Mouse (Mus musculus): Measurements from ENCODE around the gene Syt9.
A peak's percentile ranks its signal among the peaks of the same experiment; 100 is the strongest.

Syt9 gene

GRCm38 (mm10) chr7:107370232-107371125, at the start of gene Syt9:
Syt9 (plus strand) TSS chr7:107370728.
- no peak for DNase-seq (ENCODE audit: low spot score)

DNA sequence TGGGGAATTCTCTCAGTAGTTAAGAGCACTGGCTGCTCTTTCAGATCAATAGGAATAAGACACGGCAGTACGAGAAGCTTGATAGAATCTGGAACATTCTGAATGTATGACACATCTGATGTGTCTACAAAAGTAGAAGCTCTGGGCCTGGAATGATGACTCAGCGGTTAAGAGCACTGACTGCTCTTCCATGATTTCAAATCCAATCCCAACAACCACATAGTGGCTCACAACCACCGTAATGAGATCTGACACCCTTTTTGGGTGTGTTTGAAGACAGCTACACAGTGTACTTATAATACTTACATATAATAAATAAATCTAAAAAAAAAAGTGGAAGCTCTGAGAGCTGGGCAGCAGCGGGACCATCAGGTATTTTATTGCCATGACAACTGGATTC, 31.5 kb upstream of the Syt9 start:
- DNase-seq (ENCODE audit: low spot score): no peak

DNA sequence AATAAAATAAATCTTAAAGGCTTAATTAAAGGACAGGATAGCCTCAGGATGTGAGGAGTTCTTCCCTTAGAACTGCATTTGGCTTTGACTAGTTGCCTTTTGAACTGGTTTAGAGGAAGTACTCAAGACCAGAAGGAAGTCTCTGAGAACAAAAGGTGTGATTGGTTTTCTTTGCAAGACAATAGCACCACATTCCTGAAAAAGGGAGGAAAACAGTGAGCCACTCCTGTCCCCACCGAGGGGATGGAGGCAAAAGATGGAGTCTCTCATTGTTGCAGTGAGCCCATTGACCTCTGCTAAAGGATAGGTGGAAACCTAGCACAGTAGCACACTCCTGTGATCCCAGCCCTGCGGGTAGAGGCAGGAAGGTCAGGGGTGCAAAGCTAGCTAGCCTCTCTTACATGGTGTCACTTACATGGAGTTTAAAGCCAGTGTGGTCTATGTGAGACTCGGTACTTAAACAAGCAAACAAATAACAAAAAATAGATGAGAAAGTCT, 30.9 kb upstream of the Syt9 start:
- no peak for DNase-seq (ENCODE audit: low spot score)

GRCm38 (mm10) chr7:107340221-107340620, 30.3 kb upstream of the Syt9 start:
- no peak for DNase-seq (ENCODE audit: low spot score)

DNA sequence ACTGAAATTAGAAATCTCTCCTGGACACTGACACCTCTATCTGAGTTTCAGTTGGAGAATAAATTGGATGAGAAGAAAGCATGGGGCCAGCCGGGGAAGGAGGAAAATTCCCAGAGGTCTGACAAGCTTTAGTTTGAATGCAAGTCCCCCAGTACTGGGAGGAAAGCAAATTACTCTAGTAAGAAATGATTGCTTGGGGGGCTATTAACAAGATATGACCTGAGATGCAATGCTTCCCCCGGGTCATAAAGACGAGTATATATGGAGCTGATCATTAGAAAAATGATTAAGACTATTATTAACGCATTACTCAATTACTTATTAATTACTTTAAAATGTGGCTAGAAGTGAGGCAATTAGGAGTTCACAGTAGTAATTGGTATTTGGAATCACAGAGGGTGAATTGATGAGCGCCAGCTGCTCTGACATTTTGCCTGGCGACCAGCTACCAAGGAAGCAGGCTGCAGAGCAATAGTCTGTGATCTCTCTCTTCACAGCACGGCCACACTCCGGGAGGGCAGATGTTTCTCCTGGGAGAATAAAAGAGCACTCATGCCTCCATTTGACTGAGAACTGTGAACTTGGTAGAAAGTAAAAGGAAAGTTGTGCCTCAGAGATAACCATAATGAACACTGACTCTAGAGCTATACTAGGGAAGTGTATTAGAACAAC, 28.9 kb upstream of the Syt9 start:
- no peak for DNase-seq (ENCODE audit: low spot score)

DNA sequence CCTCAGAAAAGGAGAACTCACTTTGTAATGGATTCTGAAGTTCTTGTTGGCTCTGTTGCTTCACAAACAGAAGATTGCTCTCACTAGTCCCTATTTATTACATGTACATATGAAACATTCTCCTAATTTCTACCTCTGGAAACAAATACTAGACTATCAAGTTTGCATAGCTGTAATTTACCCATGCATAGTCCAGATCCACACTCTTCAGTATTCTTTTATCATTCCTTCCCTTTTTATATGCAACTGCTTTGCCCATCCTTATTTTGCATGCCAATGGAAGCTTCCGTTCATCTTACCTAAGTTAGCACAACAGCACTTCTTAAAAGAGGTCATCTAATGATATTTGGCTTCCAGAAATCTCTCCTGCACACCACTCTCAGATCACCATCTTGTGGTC, 21.3 kb upstream of the Syt9 start:
- no peak for DNase-seq (ENCODE audit: low spot score)

DNA sequence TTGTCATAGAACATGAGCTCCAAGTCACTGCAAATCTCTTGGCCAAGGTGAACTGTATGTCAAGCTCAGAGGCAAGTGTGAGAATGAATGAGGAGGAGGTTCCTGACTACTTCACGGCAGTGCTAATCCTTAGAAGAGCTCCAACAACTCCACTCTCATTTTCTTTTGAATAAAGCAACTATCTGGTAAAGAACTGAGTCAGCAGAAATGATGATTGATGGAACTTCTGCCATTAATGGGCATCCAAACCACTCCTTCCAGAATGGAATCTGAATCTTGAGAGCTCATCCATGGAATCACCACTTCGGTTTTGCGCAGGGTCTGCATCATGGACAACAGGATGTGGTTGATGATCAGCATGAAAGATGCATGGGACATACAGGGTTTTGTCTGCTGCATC, 8.4 kb upstream of the Syt9 start:
- no peak for DNase-seq (ENCODE audit: low spot score)

DNA sequence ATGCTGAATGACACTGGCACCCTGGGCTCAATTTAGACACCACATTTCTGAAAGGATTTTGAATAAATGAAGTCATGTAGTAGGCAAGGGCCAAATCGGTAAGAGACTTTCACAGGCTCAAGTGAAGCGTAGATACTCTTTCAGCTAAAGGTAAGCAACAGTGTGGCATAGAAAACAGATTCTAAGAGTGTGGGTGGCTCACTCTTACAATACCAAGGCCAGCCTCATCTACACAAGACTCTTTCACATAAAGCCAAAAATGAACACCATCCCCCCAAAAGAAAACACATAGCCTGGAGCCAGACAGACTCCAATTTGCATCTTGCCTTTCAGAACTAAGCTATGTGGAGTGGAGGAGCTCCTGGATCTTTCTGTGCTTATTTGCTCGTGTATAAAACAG, 7.9 kb upstream of the Syt9 start:
- no peak for DNase-seq (ENCODE audit: low spot score)

DNA sequence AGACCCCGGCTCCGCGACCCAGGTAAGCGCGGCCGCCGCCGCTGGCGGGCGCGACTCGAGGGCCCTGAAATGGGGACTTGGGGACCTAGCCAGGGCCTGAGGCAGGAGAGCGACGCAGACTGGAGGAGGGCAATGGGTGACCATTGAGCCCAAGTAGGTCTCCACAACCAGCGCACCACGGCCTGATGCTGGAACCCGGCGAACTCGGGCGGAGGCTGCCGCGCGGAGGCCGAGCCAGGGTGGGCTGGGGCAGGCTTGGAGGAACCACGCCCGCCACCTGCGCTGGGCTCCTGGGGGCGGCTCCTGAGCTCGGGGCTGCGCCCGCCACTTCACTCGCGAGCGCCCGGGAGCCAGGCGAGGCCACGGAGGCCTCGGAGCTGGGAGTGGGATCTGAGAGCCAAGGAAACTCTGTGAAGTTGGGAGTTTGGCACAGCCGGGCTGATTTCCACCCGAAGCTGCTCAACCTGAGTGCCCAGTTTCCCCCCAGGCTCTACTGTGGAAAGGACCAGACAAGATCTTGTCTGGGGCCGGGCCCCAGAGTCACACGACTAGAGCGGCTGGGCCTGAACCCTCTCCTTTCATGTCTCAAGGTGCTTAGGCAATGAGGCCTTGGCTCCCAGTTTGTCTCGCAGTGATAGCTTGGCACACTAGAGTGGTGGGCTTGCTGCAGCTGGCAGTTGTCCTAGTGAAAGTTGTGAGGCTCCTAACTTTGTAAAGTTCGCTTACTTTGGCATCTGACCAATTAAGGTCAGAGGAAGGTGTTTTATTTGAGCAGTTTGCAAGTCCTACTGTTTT, 795 bp downstream of the Syt9 start:
- DNase-seq (ENCODE audit: low spot score): no peak

GRCm38 (mm10) chr7:107380562-107380961, 10.0 kb downstream of the Syt9 start:
- no peak for DNase-seq (ENCODE audit: low spot score)

GRCm38 (mm10) chr7:107389604-107390003, 19.1 kb downstream of the Syt9 start:
- DNase-seq (ENCODE audit: low spot score): no peak

- DNase-seq (ENCODE audit: low spot score): no peak
Observed at GRCm38 (mm10) chr7:107392749-107393148, 22.2 kb downstream of the Syt9 start.

GRCm38 (mm10) chr7:107400061-107400799, 29.7 kb downstream of the Syt9 start:
- no peak for DNase-seq (ENCODE audit: low spot score)

DNA sequence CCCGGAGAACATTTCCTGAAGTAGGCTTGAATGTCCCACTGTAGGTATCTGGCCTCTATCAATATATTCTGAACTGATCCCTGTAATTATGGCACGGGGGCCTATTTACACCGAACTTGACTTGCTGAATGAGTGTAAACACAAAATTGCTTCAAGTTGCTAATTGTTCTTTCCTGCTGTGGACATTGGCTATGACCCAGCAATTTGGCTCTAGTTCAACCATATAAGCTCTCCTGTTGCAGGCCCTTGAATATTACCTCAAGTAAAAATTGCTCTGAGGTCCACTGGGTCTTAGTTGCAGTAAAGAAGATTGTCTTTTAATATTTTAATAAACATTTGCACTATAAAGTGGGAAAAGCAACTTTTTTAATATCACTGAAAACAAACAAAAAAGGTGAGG, 32.7 kb downstream of the Syt9 start:
- DNase-seq (ENCODE audit: low spot score): no peak

DNA sequence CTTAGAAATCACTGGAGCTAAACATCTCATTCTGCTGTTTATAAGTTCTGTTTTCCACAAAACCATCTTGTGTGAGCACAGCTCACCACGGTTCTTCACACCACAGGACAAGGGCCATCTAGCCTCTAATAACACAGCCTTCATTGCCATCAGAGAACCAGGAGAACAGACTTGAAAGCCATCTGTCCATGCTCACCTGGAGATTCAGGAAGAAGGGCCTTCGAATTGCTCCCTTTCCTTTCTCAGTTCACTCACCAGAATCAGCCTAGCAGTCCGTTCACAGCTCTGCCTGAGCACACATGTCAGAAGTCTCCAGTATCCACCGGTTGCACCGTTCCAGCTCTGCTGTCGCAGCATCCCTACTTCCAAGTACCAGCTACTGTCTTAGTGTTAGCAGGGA, 44.4 kb downstream of the Syt9 start:
- DNase-seq (ENCODE audit: low spot score): no peak

- no peak for DNase-seq (ENCODE audit: low spot score)
Observed at GRCm38 (mm10) chr7:107417043-107417850, 46.7 kb downstream of the Syt9 start.

DNA sequence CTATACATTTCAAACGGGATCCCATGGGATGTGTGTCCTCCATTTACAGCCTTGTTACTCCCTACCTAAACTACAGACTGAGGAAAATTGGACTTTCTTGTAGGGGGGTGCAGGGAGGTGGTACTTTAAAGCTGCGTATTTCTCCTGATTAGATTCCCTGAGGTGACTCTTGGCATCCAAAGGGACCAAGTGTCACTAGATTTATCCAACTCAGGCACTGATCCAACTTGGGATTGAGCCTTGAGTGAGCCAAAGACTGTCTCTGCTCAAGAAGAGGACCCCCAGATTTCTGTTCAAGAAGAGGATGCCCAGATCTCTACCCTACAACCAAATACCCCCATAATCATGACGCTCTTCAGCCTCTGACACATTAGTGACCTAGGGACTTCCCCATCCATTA, 66.9 kb downstream of the Syt9 start:
- DNase-seq (ENCODE audit: low spot score): no peak

GRCm38 (mm10) chr7:107444579-107444978, 74.1 kb downstream of the Syt9 start:
- DNase-seq (ENCODE audit: low spot score): no peak

GRCm38 (mm10) chr7:107454660-107455059, 84.1 kb downstream of the Syt9 start:
- no peak for DNase-seq (ENCODE audit: low spot score)

DNA sequence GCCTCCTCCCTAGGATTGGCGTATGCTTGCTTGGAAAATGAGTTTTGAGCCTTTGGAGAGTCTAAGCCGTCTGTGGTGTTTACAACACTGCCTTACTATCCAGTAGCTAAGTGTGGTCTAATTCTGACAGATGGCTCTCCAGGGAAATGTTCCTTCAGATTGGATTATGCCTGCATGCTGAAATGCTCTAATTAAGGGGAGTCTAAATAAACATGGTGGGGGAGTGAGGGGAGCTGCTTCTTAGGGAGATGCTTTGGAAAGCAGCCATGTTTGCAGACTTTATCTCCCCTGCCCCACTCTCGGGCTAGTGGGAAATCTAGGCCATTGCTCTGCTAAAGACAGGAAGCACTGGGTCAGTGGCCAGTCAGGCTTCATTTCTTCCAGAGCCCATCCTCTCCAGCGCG, 84.6 kb downstream of the Syt9 start:
- DNase-seq (ENCODE audit: low spot score): peak; percentile 2

GRCm38 (mm10) chr7:107461167-107461566, 90.6 kb downstream of the Syt9 start:
- DNase-seq (ENCODE audit: low spot score): no peak
